Mouse (Mus musculus) olfactory bulb, adult 2 months (tissue): Measurements from ENCODE around the gene Nppa.

Experiments used
- CTCF ChIP-seq: fragments of 200-500 bp; IDR thresholded peaks from 2 replicates; pipeline ENCODE4 v1.5.1; 2012; ENCODE audit warnings: low read depth, mild to moderate bottlenecking, low read length, moderate library complexity; ENCODE audit not compliant: insufficient read depth
- POLR2A ChIP-seq: fragments of 200-500 bp; IDR thresholded peaks from 2 replicates; pipeline ENCODE4 v1.6.1; 2012; ENCODE audit warnings: mild to moderate bottlenecking, low read depth, low read length, moderate library complexity; ENCODE audit not compliant: insufficient read depth

GRCm38 (mm10) chr4:147985205-147986132 lies 15.1 kb upstream of the Nppa start, which contains the start of gene Nppb:
- no peak for TF ChIP-seq CTCF
- no peak for TF ChIP-seq POLR2A
